Mouse (Mus musculus): Measurements from ENCODE around the gene Esp6.

- TF ChIP-seq POLR2A (IDR thresholded peaks at IDR 0.05; ENCODE audit: insufficient read depth, low read depth, low read length) (no peak), CTCF (IDR thresholded peaks at IDR 0.05; ENCODE audit: insufficient read depth, low read depth, low read length) (no peak)
These were observed 31.5 kb upstream of the Esp6 start for GRCm38 (mm10) chr17:40529813-40530212.
